Mouse (Mus musculus) thymus, postnatal 4 days (tissue): ENCODE data around the gene Ssc4d.

ENCODE experiments used
- DNase-seq: peaks from one replicate; pipeline ENCODE4 v3.0.0; 2021

Gene Ssc4d

GRCm38 (mm10) chr5:135935641-135936190 lies 38.6 kb downstream of the Ssc4d start:
- no peak for DNase-seq

- no peak for DNase-seq
Observed at GRCm38 (mm10) chr5:135935176-135935523, 39.2 kb downstream of the Ssc4d start.

GRCm38 (mm10) chr5:135934481-135935175 lies 39.7 kb downstream of the Ssc4d start, which contains the start of gene Ywhag:
TSS of gene Ywhag (minus strand) at chr5:135934616.
- DNase-seq: peak; percentile 99

DNA sequence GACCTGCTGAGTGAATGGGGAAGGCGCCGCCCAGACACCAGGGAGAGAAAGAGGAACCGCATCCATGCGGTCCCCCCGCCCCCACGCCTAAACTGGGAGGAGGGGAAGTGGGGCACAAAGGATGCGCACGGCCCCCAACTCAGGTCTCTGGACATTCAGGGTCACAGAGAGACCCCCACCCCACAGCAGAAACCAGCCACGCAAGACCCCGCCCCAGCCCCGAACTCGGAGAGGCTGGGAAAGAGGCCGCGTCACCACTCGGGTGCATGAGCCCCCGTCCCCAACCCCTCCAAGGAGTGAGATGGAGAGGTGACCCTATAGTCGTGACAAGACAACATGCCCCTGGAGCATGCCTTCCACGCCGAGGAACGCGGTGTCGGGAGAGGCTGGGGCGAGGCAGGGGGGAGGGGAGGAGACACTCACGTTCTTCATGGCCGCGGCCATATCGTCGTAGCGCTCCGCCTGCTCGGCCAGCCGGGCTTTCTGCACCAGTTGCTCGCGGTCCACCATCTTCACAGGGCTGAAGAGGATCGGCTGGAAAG lies 40.4 kb downstream of the Ssc4d start:
- peak; percentile 77 for DNase-seq

GRCm38 (mm10) chr5:135933222-135933899 lies 41.0 kb downstream of the Ssc4d start:
- DNase-seq: no peak

- DNase-seq: no peak
Observed at GRCm38 (mm10) chr5:135932359-135932758, 42.0 kb downstream of the Ssc4d start.

DNA sequence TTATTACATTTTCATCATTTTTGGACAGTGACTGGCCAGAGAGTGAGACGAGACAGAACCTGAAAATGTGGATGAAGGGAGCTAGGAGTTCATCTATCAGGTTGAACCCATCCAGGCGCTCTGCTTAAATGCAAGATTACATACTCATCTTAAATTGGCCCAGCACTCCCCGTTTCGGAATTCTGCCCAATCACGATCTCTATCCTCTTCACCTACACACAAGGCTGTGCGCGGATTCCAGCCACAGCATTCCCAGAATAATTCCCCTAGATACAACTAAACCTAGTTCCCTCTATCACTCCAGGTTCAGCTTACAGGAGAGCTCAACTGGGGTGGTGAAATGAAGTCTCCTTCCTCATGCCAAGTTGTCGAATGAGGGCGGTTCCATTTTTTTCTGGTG lies 42.8 kb downstream of the Ssc4d start:
- DNase-seq: no peak

- DNase-seq: no peak
Observed at GRCm38 (mm10) chr5:135929685-135930424, 44.5 kb downstream of the Ssc4d start.

GRCm38 (mm10) chr5:135923901-135924300 lies 50.4 kb downstream of the Ssc4d start:
- DNase-seq: no peak

GRCm38 (mm10) chr5:135919902-135920301 lies 54.4 kb downstream of the Ssc4d start:
- DNase-seq: no peak

DNA sequence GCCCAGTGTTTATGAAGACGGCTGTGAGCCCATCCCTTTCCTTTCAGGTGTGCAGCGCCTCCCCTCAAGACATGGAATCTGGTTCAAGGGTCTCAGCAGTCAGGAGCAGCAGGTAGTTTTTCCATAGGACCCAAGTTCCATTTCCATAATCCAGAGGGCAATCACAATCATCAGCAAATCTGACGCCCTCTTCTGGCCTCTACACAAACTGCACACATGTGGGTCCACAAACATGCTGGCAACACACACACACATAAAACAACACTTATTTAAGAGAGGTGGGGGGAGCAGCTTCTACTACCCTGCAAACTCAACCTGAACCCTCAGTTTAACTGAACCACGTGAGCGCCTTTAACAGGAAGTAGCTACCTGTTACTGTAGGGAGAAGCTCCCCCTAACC lies 55.7 kb downstream of the Ssc4d start:
- DNase-seq: no peak

DNA sequence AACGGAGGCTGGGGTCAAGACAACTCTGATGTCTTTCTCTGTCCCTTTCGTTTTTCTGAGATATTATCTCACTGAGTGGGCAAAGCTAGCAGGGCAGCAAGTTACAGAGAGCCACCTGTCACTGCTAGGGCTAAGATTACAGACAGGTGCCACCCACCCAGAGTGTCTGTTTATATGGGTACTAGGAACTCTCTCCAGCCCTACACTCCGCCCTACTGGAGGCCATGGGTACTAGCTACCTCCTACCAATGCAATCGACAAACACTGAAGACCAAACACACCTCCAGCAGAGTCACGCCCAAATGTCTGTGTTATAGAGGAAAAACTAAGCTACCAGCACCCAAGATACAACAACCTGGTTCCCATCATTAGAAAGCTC lies 56.3 kb downstream of the Ssc4d start:
- DNase-seq: no peak

DNA sequence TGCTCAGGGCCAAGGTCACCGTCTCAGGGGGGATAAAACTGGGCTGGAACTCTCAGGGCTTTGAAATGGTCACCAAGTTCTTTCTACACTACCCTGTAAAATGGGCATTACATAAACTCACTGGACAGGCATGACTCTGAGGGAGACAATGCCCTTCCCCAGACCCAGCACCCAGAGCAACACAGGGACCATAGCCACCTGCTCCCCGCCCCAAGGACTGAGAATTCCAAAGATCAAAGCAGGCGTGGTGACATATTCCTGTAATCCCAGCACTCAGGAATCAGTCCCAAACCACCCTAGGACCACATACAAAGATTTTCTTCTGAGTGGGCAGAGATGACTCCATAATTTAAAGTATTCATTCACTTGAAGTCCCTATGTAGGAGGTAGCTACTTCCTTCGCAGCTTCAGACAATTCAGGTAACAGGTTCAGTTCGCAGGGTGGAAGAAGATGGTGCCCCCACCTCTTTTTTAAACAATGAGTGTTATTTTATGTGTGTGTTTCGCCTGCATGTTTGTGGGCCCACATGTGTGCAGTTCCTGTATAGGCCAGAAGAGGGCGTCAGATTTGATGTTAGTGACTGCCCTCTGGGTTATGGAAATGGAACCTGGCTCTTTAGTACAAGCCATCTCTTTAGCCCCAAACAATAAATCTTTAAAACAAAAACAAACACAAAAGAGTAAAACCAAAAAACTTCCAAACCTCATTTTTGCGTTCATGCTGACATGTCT lies 56.8 kb downstream of the Ssc4d start:
- DNase-seq: peak; percentile 32

- no peak for DNase-seq
Observed at GRCm38 (mm10) chr5:135916601-135917000, 57.7 kb downstream of the Ssc4d start.

GRCm38 (mm10) chr5:135916051-135916565 lies 58.2 kb downstream of the Ssc4d start:
- DNase-seq: no peak

DNA sequence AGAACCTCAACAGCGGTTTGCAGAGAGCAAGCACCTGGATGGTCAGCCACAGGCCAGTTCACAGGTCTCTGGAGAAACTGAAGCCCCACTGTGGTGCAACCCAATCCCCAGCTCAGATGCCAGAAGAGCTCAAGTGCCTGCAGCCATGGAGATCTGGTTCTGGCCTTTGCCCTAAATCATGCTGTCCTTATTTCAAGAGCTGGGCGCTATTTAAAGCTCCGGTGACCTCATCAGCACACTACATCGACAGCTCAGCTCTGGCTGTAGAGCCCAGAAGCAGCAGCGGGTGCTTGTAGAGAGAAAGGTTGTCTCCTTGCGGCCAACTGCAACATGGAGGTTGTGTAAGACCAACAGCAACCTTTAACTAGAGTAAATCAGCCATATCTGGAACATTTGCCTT lies 60.2 kb downstream of the Ssc4d start:
- DNase-seq: no peak

GRCm38 (mm10) chr5:135913201-135913600 lies 61.1 kb downstream of the Ssc4d start:
- peak; percentile 34 for DNase-seq

GRCm38 (mm10) chr5:135911633-135912220 lies 62.6 kb downstream of the Ssc4d start:
- DNase-seq: no peak

DNA sequence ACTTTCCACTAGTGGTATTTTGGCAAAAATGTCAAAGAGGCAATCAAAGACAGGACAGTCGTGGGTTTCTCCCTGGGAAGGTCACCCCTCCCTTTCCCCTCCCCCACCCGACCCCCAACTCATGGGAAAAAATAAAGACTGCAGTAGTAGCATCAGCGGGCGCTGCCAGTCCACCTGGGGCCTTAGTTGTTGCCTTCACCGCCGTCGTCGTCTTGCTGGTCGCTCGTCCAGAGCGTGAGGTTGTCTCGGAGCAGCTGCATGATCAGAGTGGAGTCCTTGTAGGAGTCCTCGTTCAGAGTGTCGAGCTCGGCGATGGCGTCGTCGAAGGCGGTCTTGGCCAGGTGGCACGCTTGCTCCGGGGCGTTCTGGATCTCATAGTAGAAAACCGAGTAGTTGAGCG lies 63.5 kb downstream of the Ssc4d start:
- no peak for DNase-seq
